29 mouse cellular contexts compared by ENCODE assay signal in genomic region chr4:149223453-149223852, GRCm38 (mm10). TPM values are rescaled to one million over a fixed set of nuclear protein-coding genes. Genes with fewer than 3 reads are reported as not detected.
A peak's percentile ranks its signal among the peaks of the same experiment; 100 is the strongest.
DNase-seq lines count a peak whose midpoint lies in the region; ATAC-seq and TF ChIP-seq lines count a peak whose summit lies in the region.
"Had no signal": no experiment of that assay in that cellular context is flagged by ENCODE, and none has a peak within 500 bp of the region (broad histone marks: within the 10 kb centered on the region; RNA-seq: fewer than 3 reads in every experiment).

No protein-coding gene starts in this region.

- DNase-seq in forebrain, postnatal 0 days: no peak
- DNase-seq in forebrain, embryonic 14.5 days (ENCODE audit: low spot score): no peak
- no peak for DNase-seq in kidney, postnatal 0 days (ENCODE audit: low spot score)
- DNase-seq in kidney, postnatal 14 days: no peak
- DNase-seq in B cell, adult 2 months: no peak
- no peak for DNase-seq in thymus, postnatal 0 days (ENCODE audit: low spot score)
- DNase-seq: adrenal gland, adult 8-10 months; cerebellum, adult 8-10 months; cerebellum, postnatal 25 days; gastrocnemius, postnatal 36 days; heart, adult 18-20 months; kidney, adult 8-10 months; kidney, postnatal 10 days; lung, embryonic 14.5 days; right cerebral cortex, postnatal 25 days; thymus, postnatal 25 days had no signal

- H3K9ac ChIP-seq in forebrain, postnatal 0 days: no peak overlapping the region
- no peak overlapping the region for H3K9ac ChIP-seq in forebrain, embryonic 14.5 days (ENCODE audit: low read length)
- H3K9ac ChIP-seq in kidney, postnatal 0 days (ENCODE audit: low read depth, low read length): no peak overlapping the region
- H3K9ac ChIP-seq: embryonic facial prominence, embryonic 15.5 days; forebrain, embryonic 12.5 days; heart, embryonic 12.5 days; hindbrain, embryonic 15.5 days; limb, embryonic 15.5 days; liver, embryonic 14.5 days; lung, embryonic 14.5 days; midbrain, embryonic 13.5 days; neural tube, embryonic 15.5 days; stomach, embryonic 15.5 days had no signal

- no peak overlapping the region for H3K4me3 ChIP-seq in forebrain, postnatal 0 days (ENCODE audit: low read depth, low read length)
- H3K4me3 ChIP-seq in forebrain, embryonic 14.5 days (ENCODE audit: low read depth, low read length): no peak overlapping the region
- H3K4me3 ChIP-seq in kidney, postnatal 0 days (replicated peaks; ENCODE audit: low read depth, low read length): no peak overlapping the region
- H3K4me3 ChIP-seq in megakaryocyte, embryonic 14.5 days (replicated peaks): peak overlapping the region; percentile 71
- H3K4me3 ChIP-seq: embryonic facial prominence, embryonic 10.5 days; embryonic facial prominence, embryonic 15.5 days; forebrain, embryonic 12.5 days; heart, embryonic 12.5 days; hindbrain, embryonic 15.5 days; limb, embryonic 10.5 days; limb, embryonic 15.5 days; midbrain, embryonic 13.5 days; neural tube, embryonic 15.5 days; stomach, embryonic 15.5 days had no signal

- peak; percentile 34 for TF ChIP-seq CTCF in forebrain, postnatal 0 days (IDR thresholded peaks at IDR 0.05; ENCODE audit: low read depth)
- TF ChIP-seq CTCF in kidney, postnatal 0 days (IDR thresholded peaks at IDR 0.05; ENCODE audit: low read depth): peak; percentile 28; the same call in 1 of the 2 replicates

- 0 out of 2 replicates have a peak, but pooled peaks cover 2% of the 10 kb centered on the region for H3K4me1 ChIP-seq in forebrain, postnatal 0 days (ENCODE audit: insufficient read depth)
- peaks cover 16% of the 10 kb centered on the region for H3K4me1 ChIP-seq in forebrain, embryonic 14.5 days (ENCODE audit: control insufficient read depth, insufficient read depth, low read length)
- no peaks in the 10 kb centered on the region for H3K4me1 ChIP-seq in kidney, postnatal 0 days (replicated peaks; ENCODE audit: insufficient read depth, low read length)
- no peaks in the 10 kb centered on the region for H3K4me1 ChIP-seq in megakaryocyte, embryonic 14.5 days
- H3K4me1 ChIP-seq: limb, embryonic 10.5 days; limb, embryonic 15.5 days had no signal

- no peak for ATAC-seq in forebrain, postnatal 0 days
- ATAC-seq in forebrain, embryonic 14.5 days: no peak
- ATAC-seq in kidney, postnatal 0 days (replicated peaks; ENCODE audit: low FRiP score, low read depth): no peak
- no peak for ATAC-seq in megakaryocyte, adult 5-6 weeks (ENCODE audit: poor library complexity, severe bottlenecking)
- ATAC-seq: midbrain, embryonic 13.5 days had no signal

- H3K27ac ChIP-seq in forebrain, postnatal 0 days (ENCODE audit: low read depth, low read length): no peak overlapping the region
- H3K27ac ChIP-seq in forebrain, embryonic 14.5 days (ENCODE audit: low read depth, low read length): no peak overlapping the region
- H3K27ac ChIP-seq in kidney, postnatal 0 days: no peak overlapping the region
- H3K27ac ChIP-seq: embryonic facial prominence, embryonic 10.5 days; embryonic facial prominence, embryonic 15.5 days; forebrain, embryonic 12.5 days; hindbrain, embryonic 15.5 days; limb, embryonic 10.5 days; limb, embryonic 15.5 days; liver, embryonic 14.5 days; midbrain, embryonic 13.5 days; neural tube, embryonic 15.5 days; stomach, embryonic 15.5 days had no signal

- H3K36me3 ChIP-seq in forebrain, postnatal 0 days (ENCODE audit: insufficient read depth): peaks cover 61% of the 10 kb centered on the region
- peaks cover 83% of the 10 kb centered on the region for H3K36me3 ChIP-seq in forebrain, embryonic 14.5 days (ENCODE audit: control insufficient read depth, insufficient read depth, low read length)
- H3K36me3 ChIP-seq in kidney, postnatal 0 days (ENCODE audit: insufficient read depth, low read length): peaks cover 31% of the 10 kb centered on the region; the same call in 1 of the 2 replicates
- H3K36me3 ChIP-seq in megakaryocyte, embryonic 14.5 days (replicated peaks; ENCODE audit: low read length): peaks cover 28% of the 10 kb centered on the region

- no peaks in the 10 kb centered on the region for H3K27me3 ChIP-seq in forebrain, postnatal 0 days (ENCODE audit: insufficient read depth, low read length)
- H3K27me3 ChIP-seq in forebrain, embryonic 14.5 days (replicated peaks; ENCODE audit: control insufficient read depth, insufficient read depth, low read length): no peaks in the 10 kb centered on the region
- H3K27me3 ChIP-seq in kidney, postnatal 0 days (ENCODE audit: insufficient read depth, low read length): no peaks in the 10 kb centered on the region
- peaks cover 5% of the 10 kb centered on the region for H3K27me3 ChIP-seq in megakaryocyte, embryonic 14.5 days (replicated peaks)
- H3K27me3 ChIP-seq: embryonic facial prominence, embryonic 15.5 days; forebrain, embryonic 12.5 days; heart, embryonic 12.5 days; hindbrain, embryonic 15.5 days; limb, embryonic 15.5 days; midbrain, embryonic 13.5 days; neural tube, embryonic 15.5 days; stomach, embryonic 15.5 days had no signal

- no peaks in the 10 kb centered on the region for H3K9me3 ChIP-seq in forebrain, postnatal 0 days (ENCODE audit: low read length)
- no peaks in the 10 kb centered on the region for H3K9me3 ChIP-seq in forebrain, embryonic 14.5 days (replicated peaks; ENCODE audit: control insufficient read depth, low read length)
- no peaks in the 10 kb centered on the region for H3K9me3 ChIP-seq in kidney, postnatal 0 days (replicated peaks; ENCODE audit: low read length)
- H3K9me3 ChIP-seq in megakaryocyte, embryonic 14.5 days: peaks cover 11% of the 10 kb centered on the region
- H3K9me3 ChIP-seq: embryonic facial prominence, embryonic 10.5 days; embryonic facial prominence, embryonic 15.5 days; heart, embryonic 12.5 days; hindbrain, embryonic 15.5 days; limb, embryonic 10.5 days; limb, embryonic 15.5 days; neural tube, embryonic 15.5 days; stomach, embryonic 15.5 days had no signal

- H3K4me2 ChIP-seq in forebrain, postnatal 0 days (ENCODE audit: low read depth): no peak overlapping the region
- H3K4me2 ChIP-seq in forebrain, embryonic 14.5 days (ENCODE audit: low read length): no peak overlapping the region
- H3K4me2 ChIP-seq in kidney, postnatal 0 days (ENCODE audit: low read length): no peak overlapping the region
- H3K4me2 ChIP-seq: embryonic facial prominence, embryonic 15.5 days; forebrain, embryonic 12.5 days; heart, embryonic 12.5 days; hindbrain, embryonic 15.5 days; limb, embryonic 15.5 days; lung, embryonic 14.5 days; midbrain, embryonic 13.5 days; neural tube, embryonic 15.5 days; stomach, embryonic 15.5 days had no signal

- WGBS in forebrain, postnatal 0 days: 98% methylated on average over 3 of the region's 3 CpGs
- WGBS in forebrain, embryonic 14.5 days: 95% methylated on average over 3 of the region's 3 CpGs
- WGBS in kidney, postnatal 0 days: 95% methylated on average over 3 of the region's 3 CpGs

RNA-seq across cellular contexts. Expression of gene Pgd, which starts 56.9 kb away (rescaled TPM):
- 24.1 and 24.8 TPM in 2 replicates for total RNA-seq in forebrain, postnatal 0 days (2014; rRNA removed)
- polyA plus RNA-seq in forebrain, postnatal 0 days (2015; fragmentation: Nextera tagmentation; extraction: Ambion mirVana): 79.8 and 86.0 TPM in 2 replicates
- polyA plus RNA-seq in forebrain, embryonic 14.5 days (2014; fragmentation: Nextera tagmentation; extraction: Ambion mirVana): 46.7 and 48.1 TPM in 2 replicates
- 95.4 and 101 TPM in 2 replicates for polyA plus RNA-seq in kidney, postnatal 0 days (2015; fragmentation: Nextera tagmentation; extraction: Ambion mirVana)
- 102 and 133 TPM in 2 replicates for polyA plus RNA-seq in megakaryocyte, embryonic 14.5 days (2012; ENCODE audit: insufficient read depth, low replicate concordance)
- 163 and 175 TPM in 2 replicates for total RNA-seq in megakaryocyte, adult 5-6 weeks (2015)
- 146 and 161 TPM in 2 replicates for total RNA-seq in megakaryocyte, adult 5-6 weeks (2017)
- 77.6 and 89.0 TPM in 2 replicates for polyA plus RNA-seq in thymus, postnatal 0 days (2015; fragmentation: Nextera tagmentation; extraction: Ambion mirVana)
